Mouse (Mus musculus): ENCODE measurements around the gene Pde3a. TPM values are rescaled to one million over a fixed set of nuclear protein-coding genes. Genes with fewer than 3 reads are reported as not detected.

Gene Pde3a
- polyA plus RNA-seq, 1 experiment from 2014 or later, result 4.0 TPM

DNA sequence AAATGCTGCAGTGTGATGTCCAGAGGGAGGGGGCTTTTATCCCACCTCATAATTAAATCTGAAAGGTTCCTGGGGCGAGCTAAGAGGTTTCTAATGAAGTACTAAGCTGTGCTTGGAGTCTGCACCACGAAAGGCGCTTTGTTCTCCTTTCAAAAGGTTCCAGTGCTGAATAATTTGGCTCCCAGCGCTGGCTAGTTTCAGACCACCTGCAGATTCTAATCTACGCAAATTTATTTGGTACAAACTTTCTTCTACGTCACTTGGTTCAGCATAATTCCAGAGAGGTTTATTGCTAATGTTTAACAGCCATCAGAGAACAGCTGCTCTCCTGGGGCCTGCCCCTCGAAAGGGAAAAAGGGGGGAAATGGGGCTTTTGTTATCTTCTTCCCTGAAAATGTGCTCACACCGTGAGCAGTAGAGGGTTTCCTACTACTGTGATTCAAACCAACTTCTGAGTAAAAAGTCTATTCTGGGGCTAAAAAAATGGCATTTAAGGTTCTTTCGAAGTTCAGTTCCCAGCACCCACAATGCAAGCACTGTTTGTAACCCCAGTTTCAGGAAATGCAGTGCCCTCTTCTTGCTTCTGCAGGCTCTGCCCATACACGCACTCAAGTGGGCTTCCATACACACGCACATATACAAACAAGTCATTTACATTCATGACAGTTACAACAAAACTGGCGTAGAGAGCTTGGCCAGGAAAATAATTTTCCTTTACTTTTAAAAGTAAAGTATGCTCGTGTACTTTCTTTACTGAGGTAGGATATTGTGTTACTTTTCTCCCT, 246.8 kb downstream of the Pde3a start:
- ATAC-seq (ENCODE audit: low FRiP score, low TSS enrichment), result no peak
- no peak overlapping the region for H3K4me3 ChIP-seq (ENCODE audit: low read depth, low read length)
- DNase-seq (ENCODE audit: low spot score), result no peak
- no peaks in the 10 kb centered on the region for H3K9me3 ChIP-seq (ENCODE audit: control insufficient read depth, low read length)
- H3K4me2 ChIP-seq (replicated peaks; ENCODE audit: low read depth), result no peak overlapping the region
- no peak overlapping the region for H3K27ac ChIP-seq (replicated peaks)
- TF ChIP-seq EP300 (optimal IDR thresholded peaks at IDR 0.05) (no peak), CTCF (IDR thresholded peaks at IDR 0.05; ENCODE audit: low read depth) (no peak)
- no peaks in the 10 kb centered on the region for H3K4me1 ChIP-seq (replicated peaks; ENCODE audit: control insufficient read depth, insufficient read depth)
- 34% methylated on average over 13 of the region's 13 CpGs for WGBS
- no peak overlapping the region for H3K9ac ChIP-seq (ENCODE audit: low read length)
- H3K27me3 ChIP-seq (ENCODE audit: control insufficient read depth, insufficient read depth, low read length), result no peaks in the 10 kb centered on the region
- H3K36me3 ChIP-seq (ENCODE audit: control insufficient read depth, insufficient read depth, low read length), result peaks cover 3% of the 10 kb centered on the region; the same call in 1 of the 2 replicates

DNA sequence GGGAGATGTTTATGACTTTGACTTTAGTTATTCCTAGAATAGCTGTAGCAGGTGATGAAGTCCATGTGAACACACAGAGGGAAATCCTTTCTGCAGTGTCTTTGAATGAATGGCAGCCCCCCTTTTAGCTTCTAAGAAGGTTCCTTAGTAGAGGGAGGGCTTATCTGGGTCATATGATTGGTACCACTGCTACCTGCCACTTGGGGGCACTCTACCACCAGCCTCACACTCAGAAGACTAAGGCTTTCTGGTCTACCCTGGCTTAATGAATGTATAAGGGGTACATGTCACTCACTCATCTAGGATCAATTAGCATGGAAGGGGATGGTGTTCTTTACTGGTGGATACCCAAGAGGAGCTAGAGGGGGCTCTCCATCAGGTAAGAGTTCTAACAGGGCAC, 250.4 kb downstream of the Pde3a start:
- no peaks in the 10 kb centered on the region for H3K9me3 ChIP-seq (ENCODE audit: control insufficient read depth, low read length)
- H3K4me2 ChIP-seq (replicated peaks; ENCODE audit: low read depth), result no peak overlapping the region
- no peak overlapping the region for H3K9ac ChIP-seq (ENCODE audit: low read length)
- no peak for DNase-seq (ENCODE audit: low spot score)
- 0 out of 2 replicates have a peak, but pooled peaks cover 3% of the 10 kb centered on the region for H3K36me3 ChIP-seq (ENCODE audit: control insufficient read depth, insufficient read depth, low read length)
- peak; percentile 54 for TF ChIP-seq CTCF (IDR thresholded peaks at IDR 0.05; ENCODE audit: low read depth)
- TF ChIP-seq EP300 (optimal IDR thresholded peaks at IDR 0.05), result no peak
- H3K27me3 ChIP-seq (ENCODE audit: control insufficient read depth, insufficient read depth, low read length), result no peaks in the 10 kb centered on the region
- no peak for ATAC-seq (ENCODE audit: low FRiP score, low TSS enrichment)
- H3K4me1 ChIP-seq (replicated peaks; ENCODE audit: control insufficient read depth, insufficient read depth), result no peaks in the 10 kb centered on the region
- no peak overlapping the region for H3K27ac ChIP-seq (replicated peaks)
- no peak overlapping the region for H3K4me3 ChIP-seq (ENCODE audit: low read depth, low read length)

DNA sequence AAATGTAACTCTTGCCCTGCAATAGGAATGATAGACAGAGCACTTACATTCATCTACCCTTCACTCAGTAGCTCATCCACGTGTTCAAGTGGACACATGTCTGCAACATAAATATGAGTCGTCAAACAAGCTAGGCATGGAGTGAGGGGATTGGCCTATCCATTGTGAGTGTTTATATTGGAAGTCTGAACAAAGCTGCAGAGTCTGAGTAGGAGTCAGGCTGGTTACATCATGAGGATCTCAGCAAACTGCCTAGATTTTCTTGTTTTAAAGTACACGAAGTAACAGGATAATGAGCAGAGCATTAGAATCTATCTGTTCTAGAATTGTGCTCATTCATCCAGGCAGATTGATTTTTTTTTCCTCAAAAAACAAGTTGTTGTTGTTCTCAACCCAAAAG, 252.1 kb downstream of the Pde3a start:
- Histone ChIP-seq H3K27ac (replicated peaks) (no peak overlapping the region), H3K4me1 (replicated peaks; ENCODE audit: control insufficient read depth, insufficient read depth) (no peaks in the 10 kb centered on the region), H3K4me2 (replicated peaks; ENCODE audit: low read depth) (no peak overlapping the region), H3K9ac (ENCODE audit: low read length) (no peak overlapping the region), H3K36me3 (ENCODE audit: control insufficient read depth, insufficient read depth, low read length) (0 out of 2 replicates have a peak, but pooled peaks cover 3% of the 10 kb centered on the region), H3K27me3 (ENCODE audit: control insufficient read depth, insufficient read depth, low read length) (no peaks in the 10 kb centered on the region), H3K9me3 (ENCODE audit: control insufficient read depth, low read length) (no peaks in the 10 kb centered on the region), H3K4me3 (ENCODE audit: low read depth, low read length) (no peak overlapping the region)
- 39% methylated on average over 3 of the region's 3 CpGs for WGBS
- no peak for ATAC-seq (ENCODE audit: low FRiP score, low TSS enrichment)
- DNase-seq (ENCODE audit: low spot score), result no peak
- TF ChIP-seq CTCF (IDR thresholded peaks at IDR 0.05; ENCODE audit: low read depth), result no peak
- no peak for TF ChIP-seq EP300 (optimal IDR thresholded peaks at IDR 0.05)

DNA sequence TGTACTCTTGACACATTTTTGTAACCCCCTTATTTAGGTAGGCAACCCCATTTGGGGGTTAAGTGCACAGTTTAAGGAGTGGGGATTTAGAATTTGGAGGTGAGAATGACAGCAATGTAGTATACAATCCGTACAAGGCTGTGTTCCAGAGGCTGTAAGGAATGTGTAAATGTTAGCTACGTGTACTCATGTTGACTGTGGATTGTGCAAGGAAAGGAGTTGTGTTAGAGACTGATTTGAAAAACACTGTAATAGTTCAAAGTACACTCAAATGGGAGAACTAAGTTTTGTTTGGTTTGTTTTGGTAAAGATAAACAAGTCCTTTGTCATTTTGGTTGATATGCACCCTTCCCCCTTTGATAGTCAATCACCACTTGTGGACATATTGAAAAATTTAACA, 273.5 kb downstream of the Pde3a start:
- TF ChIP-seq CTCF (IDR thresholded peaks at IDR 0.05; ENCODE audit: low read depth) (no peak), EP300 (optimal IDR thresholded peaks at IDR 0.05) (no peak)
- Histone ChIP-seq H3K4me2 (replicated peaks; ENCODE audit: low read depth) (no peak overlapping the region), H3K4me1 (replicated peaks; ENCODE audit: control insufficient read depth, insufficient read depth) (no peaks in the 10 kb centered on the region), H3K27me3 (ENCODE audit: control insufficient read depth, insufficient read depth, low read length) (no peaks in the 10 kb centered on the region), H3K36me3 (ENCODE audit: control insufficient read depth, insufficient read depth, low read length) (no peaks in the 10 kb centered on the region), H3K27ac (replicated peaks) (no peak overlapping the region), H3K9ac (ENCODE audit: low read length) (no peak overlapping the region), H3K9me3 (ENCODE audit: control insufficient read depth, low read length) (no peaks in the 10 kb centered on the region), H3K4me3 (ENCODE audit: low read depth, low read length) (no peak overlapping the region)
- WGBS, result 52% methylated on average over 2 of the region's 2 CpGs
- no peak for DNase-seq (ENCODE audit: low spot score)
- no peak for ATAC-seq (ENCODE audit: low FRiP score, low TSS enrichment)

DNA sequence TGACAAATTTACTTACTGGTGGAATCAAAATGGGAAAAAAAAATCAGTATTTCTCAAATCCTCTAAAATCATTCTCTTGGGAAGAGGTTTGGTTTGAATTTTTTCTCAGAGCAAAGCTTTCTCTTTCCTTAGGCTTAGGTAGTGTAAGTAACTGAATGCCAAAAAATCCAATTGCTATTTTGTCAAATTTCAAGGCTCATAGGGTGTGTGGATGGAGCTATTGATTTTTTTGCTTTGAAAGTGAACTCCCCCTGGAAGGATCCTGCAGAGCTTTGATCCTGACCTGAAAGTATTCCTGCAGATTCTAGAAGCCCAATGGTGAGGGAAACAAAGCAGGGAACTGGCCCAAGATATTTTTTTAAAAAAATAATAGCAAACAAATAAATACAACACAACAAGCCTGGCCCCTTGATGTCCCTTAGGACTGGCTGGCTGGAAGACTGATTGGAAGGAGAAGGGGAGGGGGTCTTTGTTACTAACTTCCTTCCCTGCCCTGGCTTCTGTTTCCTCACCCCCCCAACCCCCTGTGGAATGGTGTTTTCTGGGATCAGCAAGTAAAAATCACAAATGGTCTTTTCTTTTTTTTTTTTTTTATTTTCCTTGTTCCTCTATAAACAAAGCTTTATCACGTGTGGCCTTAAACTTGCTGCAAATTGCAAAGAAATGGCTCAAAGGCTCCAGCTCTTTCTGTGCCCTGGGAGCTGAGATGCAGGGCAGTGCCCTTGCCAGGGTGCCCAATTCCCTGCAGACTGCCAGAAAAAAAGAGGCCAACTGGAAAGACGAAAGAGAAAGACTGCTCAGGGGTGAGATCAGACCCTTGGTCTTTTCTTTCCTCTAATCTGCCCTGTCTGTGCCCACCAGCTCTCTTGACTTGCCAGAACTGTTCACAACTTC, 274.9 kb downstream of the Pde3a start, which contains the start of gene Slco1c1:
Gene Slco1c1 (plus strand): TSS at position 622 of the 894 bp plus-strand sequence.
- TF ChIP-seq CTCF (IDR thresholded peaks at IDR 0.05; ENCODE audit: low read depth) (no peak), EP300 (optimal IDR thresholded peaks at IDR 0.05) (no peak)
- no peak within 1 kb of the TSS for H3K9ac ChIP-seq (ENCODE audit: low read length)
- 36% methylated on average over 2 of the region's 2 CpGs for WGBS
- ATAC-seq (ENCODE audit: low FRiP score, low TSS enrichment) (no peak), DNase-seq (ENCODE audit: low spot score) (no peak)
- H3K4me3 ChIP-seq (ENCODE audit: low read depth, low read length), result no peak within 1 kb of the TSS
- H3K9me3 ChIP-seq (ENCODE audit: control insufficient read depth, low read length), result no peaks in the 10 kb centered on the region
- H3K27ac ChIP-seq (replicated peaks), result no peak within 1 kb of the TSS
- H3K27me3 ChIP-seq (ENCODE audit: control insufficient read depth, insufficient read depth, low read length), result no peaks in the 10 kb centered on the region
- no peaks in the 10 kb centered on the region for H3K4me1 ChIP-seq (replicated peaks; ENCODE audit: control insufficient read depth, insufficient read depth)
- no peaks in the 10 kb centered on the region for H3K36me3 ChIP-seq (ENCODE audit: control insufficient read depth, insufficient read depth, low read length)
- no peak within 1 kb of the TSS for H3K4me2 ChIP-seq (replicated peaks; ENCODE audit: low read depth)

Data from stomach, postnatal 0 days (tissue).